Mouse (Mus musculus): ENCODE results near the gene Maml2.

- no peak for TF ChIP-seq POLR2A (IDR thresholded peaks at IDR 0.05; ENCODE audit: borderline replicate concordance, insufficient read depth, low read length)
- no peak for TF ChIP-seq CTCF (IDR thresholded peaks at IDR 0.05; ENCODE audit: borderline replicate concordance, insufficient read depth, low read depth, low read length)
Observed at GRCm38 (mm10) chr9:13688997-13689396, 391.2 kb downstream of the Maml2 start.
